Mouse (Mus musculus): ENCODE data around the gene Golga5. TPM values are rescaled to one million over a fixed set of nuclear protein-coding genes. Genes with fewer than 3 reads are reported as not detected.

Gene Golga5
- polyA plus RNA-seq, 1 experiment from 2014 or later, result 14.6 TPM

DNA sequence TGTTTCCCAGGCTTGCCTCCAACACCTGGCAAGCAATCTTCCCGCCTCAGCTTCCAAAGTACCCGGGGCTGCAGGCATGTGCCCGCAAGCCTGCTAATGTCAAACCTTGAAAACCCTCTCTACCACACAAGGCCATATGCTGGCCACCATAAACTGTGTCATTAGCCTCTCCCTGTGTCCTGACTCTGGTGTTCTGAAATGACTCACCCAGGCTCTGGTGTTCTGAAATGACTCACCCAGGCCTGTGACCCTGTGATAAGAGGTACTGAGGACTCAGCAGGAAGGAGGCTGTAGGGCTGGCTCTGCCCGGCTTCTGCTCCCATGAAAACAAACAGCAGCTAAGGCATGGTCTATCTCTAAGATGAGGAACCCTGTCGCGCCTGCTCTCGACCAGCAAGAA is 42.6 kb upstream of the Golga5 start:
- 25% methylated on average over 7 of the region's 7 CpGs for WGBS (ENCODE audit: insufficient replicate concordance)
- Histone ChIP-seq H3K27ac (ENCODE audit: low read length) (peak overlapping the region; percentile 73), H3K4me1 (ENCODE audit: control insufficient read depth, low read depth, low read length) (peaks cover 3% of the 10 kb centered on the region; the same call in 1 of the 2 replicates), H3K9ac (ENCODE audit: low read depth, low read length) (no peak overlapping the region), H3K9me3 (replicated peaks; ENCODE audit: control insufficient read depth, low read length) (no peaks in the 10 kb centered on the region), H3K27me3 (ENCODE audit: control insufficient read depth, insufficient read depth, low read depth, low read length) (no peaks in the 10 kb centered on the region), H3K4me3 (ENCODE audit: low read depth, low read length) (no peak overlapping the region), H3K36me3 (ENCODE audit: control insufficient read depth, insufficient read depth) (no peaks in the 10 kb centered on the region), H3K4me2 (ENCODE audit: low read depth, low read length) (no peak overlapping the region)
- ATAC-seq (ENCODE audit: low read depth), result peak; percentile 98

DNA sequence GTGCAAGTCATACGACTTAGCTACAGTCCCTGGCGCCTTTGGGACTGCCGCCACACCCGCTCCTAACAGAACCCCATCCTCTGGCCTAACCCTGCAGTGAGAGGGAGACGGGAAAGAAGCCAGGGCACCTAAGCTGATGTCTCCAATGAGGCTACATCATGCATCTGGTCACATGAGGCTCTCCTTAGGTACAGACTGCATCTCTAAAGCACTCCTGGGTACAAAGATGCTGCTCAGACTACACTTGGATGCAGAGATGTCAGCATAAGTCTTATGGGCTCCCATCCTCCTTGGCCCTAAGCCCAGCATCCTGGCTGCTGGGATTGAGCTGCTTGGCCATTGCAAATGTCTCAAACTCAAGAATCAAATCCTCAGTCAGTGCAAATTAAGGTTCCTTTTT is 39.3 kb upstream of the Golga5 start:
- no peak overlapping the region for H3K9ac ChIP-seq (ENCODE audit: low read depth, low read length)
- H3K4me1 ChIP-seq (ENCODE audit: control insufficient read depth, low read depth, low read length), result peaks cover 3% of the 10 kb centered on the region; the same call in 1 of the 2 replicates
- no peaks in the 10 kb centered on the region for H3K9me3 ChIP-seq (replicated peaks; ENCODE audit: control insufficient read depth, low read length)
- H3K27me3 ChIP-seq (ENCODE audit: control insufficient read depth, insufficient read depth, low read depth, low read length), result no peaks in the 10 kb centered on the region
- H3K36me3 ChIP-seq (ENCODE audit: control insufficient read depth, insufficient read depth), result no peaks in the 10 kb centered on the region
- no peak overlapping the region for H3K4me2 ChIP-seq (ENCODE audit: low read depth, low read length)
- no peak overlapping the region for H3K27ac ChIP-seq (ENCODE audit: low read length)
- no peak overlapping the region for H3K4me3 ChIP-seq (ENCODE audit: low read depth, low read length)
- ATAC-seq (ENCODE audit: low read depth), result no peak
- WGBS (ENCODE audit: insufficient replicate concordance), result 67% methylated on average over 5 of the region's 5 CpGs

DNA sequence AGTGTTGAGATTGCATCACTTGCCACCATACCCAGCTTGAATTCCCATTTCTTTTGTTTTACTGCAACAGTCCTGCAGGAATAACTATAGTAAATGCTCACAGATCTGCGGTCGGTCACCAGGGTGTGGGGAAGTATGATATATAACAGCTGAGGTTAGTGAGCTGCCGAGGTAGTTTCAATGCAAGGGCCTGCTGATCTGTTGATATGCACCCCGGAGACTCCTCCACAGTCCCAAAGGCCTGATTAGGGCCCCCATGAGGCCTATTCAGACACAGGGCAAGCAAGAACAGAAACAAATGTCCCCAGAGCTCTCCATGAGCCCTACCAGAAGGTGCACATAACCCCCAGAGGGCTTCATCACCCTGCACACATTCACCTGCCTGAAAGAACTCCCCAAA is 38.7 kb upstream of the Golga5 start:
- peak; percentile 17; the same call in 1 of the 2 replicates for ATAC-seq (ENCODE audit: low read depth)
- Histone ChIP-seq H3K36me3 (ENCODE audit: control insufficient read depth, insufficient read depth) (no peaks in the 10 kb centered on the region), H3K27ac (ENCODE audit: low read length) (no peak overlapping the region), H3K4me1 (ENCODE audit: control insufficient read depth, low read depth, low read length) (peaks cover 3% of the 10 kb centered on the region; the same call in 1 of the 2 replicates), H3K4me2 (ENCODE audit: low read depth, low read length) (no peak overlapping the region), H3K4me3 (ENCODE audit: low read depth, low read length) (no peak overlapping the region), H3K27me3 (ENCODE audit: control insufficient read depth, insufficient read depth, low read depth, low read length) (no peaks in the 10 kb centered on the region), H3K9me3 (replicated peaks; ENCODE audit: control insufficient read depth, low read length) (no peaks in the 10 kb centered on the region), H3K9ac (ENCODE audit: low read depth, low read length) (no peak overlapping the region)
- WGBS (ENCODE audit: insufficient replicate concordance), result 38% methylated on average over 4 of the region's 4 CpGs

DNA sequence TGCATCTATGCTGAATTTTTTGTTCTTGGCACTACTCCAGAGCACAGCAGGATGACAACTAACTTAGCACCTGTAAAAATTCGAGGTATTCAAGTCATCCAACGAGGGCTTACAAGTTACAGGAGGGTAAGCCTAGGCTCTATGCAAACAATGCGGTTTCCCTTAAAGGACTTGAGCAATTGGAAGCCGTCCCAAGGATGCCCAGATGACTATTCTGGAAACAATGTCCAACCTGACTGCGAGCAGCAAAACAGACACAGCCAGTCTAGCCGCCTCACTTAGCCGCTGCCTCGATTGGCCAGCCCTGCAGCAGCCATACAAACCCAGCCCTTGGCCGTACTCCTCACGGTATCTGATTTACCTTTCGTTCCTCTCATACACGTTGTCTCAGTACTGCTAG is 36.7 kb upstream of the Golga5 start:
- 69% methylated on average over 12 of the region's 12 CpGs for WGBS (ENCODE audit: insufficient replicate concordance)
- no peak overlapping the region for H3K27ac ChIP-seq (ENCODE audit: low read length)
- H3K4me2 ChIP-seq (ENCODE audit: low read depth, low read length), result no peak overlapping the region
- H3K27me3 ChIP-seq (ENCODE audit: control insufficient read depth, insufficient read depth, low read depth, low read length), result no peaks in the 10 kb centered on the region
- no peaks in the 10 kb centered on the region for H3K36me3 ChIP-seq (ENCODE audit: control insufficient read depth, insufficient read depth)
- no peaks in the 10 kb centered on the region for H3K9me3 ChIP-seq (replicated peaks; ENCODE audit: control insufficient read depth, low read length)
- H3K9ac ChIP-seq (ENCODE audit: low read depth, low read length), result no peak overlapping the region
- no peaks in the 10 kb centered on the region for H3K4me1 ChIP-seq (ENCODE audit: control insufficient read depth, low read depth, low read length)
- ATAC-seq (ENCODE audit: low read depth), result no peak
- no peak overlapping the region for H3K4me3 ChIP-seq (ENCODE audit: low read depth, low read length)

DNA sequence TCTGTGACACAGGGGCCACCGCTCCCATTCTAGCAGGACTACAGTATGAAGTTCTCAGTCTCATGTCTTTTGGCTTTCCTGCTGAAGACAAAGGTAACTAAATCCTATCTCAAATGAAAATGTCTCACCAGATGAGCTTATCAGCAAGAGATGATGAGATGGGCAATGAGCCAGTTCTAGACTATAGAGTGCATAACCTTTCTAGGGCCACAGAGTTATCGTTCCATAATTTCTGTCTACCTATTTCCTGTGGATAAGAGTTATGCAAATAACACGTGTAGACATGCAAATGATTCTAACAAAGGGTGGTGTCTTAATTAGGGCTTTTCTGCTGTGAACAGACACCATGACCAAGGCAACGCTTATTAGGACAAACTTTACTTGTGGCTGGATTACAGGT is 34.8 kb upstream of the Golga5 start:
- Histone ChIP-seq H3K36me3 (ENCODE audit: control insufficient read depth, insufficient read depth) (no peaks in the 10 kb centered on the region), H3K4me1 (ENCODE audit: control insufficient read depth, low read depth, low read length) (peaks cover 4% of the 10 kb centered on the region), H3K4me3 (ENCODE audit: low read depth, low read length) (no peak overlapping the region), H3K27me3 (ENCODE audit: control insufficient read depth, insufficient read depth, low read depth, low read length) (no peaks in the 10 kb centered on the region), H3K4me2 (ENCODE audit: low read depth, low read length) (no peak overlapping the region), H3K27ac (ENCODE audit: low read length) (no peak overlapping the region), H3K9ac (ENCODE audit: low read depth, low read length) (no peak overlapping the region), H3K9me3 (replicated peaks; ENCODE audit: control insufficient read depth, low read length) (no peaks in the 10 kb centered on the region)
- no peak for ATAC-seq (ENCODE audit: low read depth)
- WGBS (ENCODE audit: insufficient replicate concordance), result 61% methylated on average over 4 of the region's 4 CpGs

DNA sequence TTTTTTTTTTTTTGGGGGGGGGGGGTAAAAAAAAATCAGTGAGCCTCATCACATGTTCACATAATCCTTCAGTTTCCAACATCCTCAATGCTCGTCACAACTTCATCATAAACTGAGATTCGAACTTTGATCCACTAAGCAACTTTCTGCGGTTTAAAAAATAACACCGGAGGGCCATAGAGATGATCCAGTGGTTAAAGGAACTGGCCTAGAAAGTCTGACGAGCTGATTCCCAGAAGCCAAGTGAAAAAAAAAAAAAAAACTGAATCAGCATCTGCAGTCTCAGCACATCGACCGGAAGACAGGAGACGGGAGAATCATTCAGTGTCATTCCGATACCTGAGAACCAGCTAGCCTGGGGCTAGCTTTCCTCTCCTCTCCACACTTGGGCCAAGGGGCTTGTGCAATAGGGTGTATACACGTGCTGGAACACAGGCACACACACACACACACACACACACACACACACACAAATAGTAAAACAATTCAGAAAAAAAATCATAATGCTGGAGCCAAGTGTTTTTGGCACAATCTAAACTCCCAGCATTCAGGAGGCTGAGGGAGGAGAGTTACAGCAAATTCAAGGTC is 31.9 kb upstream of the Golga5 start:
- Histone ChIP-seq H3K4me1 (ENCODE audit: control insufficient read depth, low read depth, low read length) (peaks cover 10% of the 10 kb centered on the region), H3K4me3 (ENCODE audit: low read depth, low read length) (no peak overlapping the region), H3K4me2 (ENCODE audit: low read depth, low read length) (no peak overlapping the region), H3K36me3 (ENCODE audit: control insufficient read depth, insufficient read depth) (no peaks in the 10 kb centered on the region), H3K9me3 (replicated peaks; ENCODE audit: control insufficient read depth, low read length) (no peaks in the 10 kb centered on the region), H3K27me3 (ENCODE audit: control insufficient read depth, insufficient read depth, low read depth, low read length) (no peaks in the 10 kb centered on the region), H3K9ac (ENCODE audit: low read depth, low read length) (no peak overlapping the region), H3K27ac (ENCODE audit: low read length) (no peak overlapping the region)
- 63% methylated on average over 10 of the region's 10 CpGs for WGBS (ENCODE audit: insufficient replicate concordance)
- no peak for ATAC-seq (ENCODE audit: low read depth)

DNA sequence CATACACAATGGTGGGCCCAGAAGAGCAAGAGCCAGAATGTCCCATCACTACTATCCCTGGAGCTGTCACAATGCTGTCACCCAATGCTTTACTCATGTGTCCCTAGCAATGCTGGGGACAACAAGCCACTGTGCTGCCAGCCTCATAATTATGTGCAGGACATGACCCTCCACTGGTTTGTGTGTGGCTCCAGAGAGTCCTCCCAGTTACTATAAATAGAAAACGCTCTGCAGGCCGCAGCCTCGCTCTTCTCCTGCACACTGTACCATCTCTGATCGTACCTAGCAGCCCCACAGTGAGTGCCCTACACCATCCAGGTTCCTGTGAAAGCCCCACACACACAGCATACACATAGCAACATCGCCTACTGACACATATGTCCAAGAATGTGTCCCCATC is 31.0 kb upstream of the Golga5 start:
- Histone ChIP-seq H3K4me1 (ENCODE audit: control insufficient read depth, low read depth, low read length) (peaks cover 10% of the 10 kb centered on the region), H3K27me3 (ENCODE audit: control insufficient read depth, insufficient read depth, low read depth, low read length) (no peaks in the 10 kb centered on the region), H3K36me3 (ENCODE audit: control insufficient read depth, insufficient read depth) (no peaks in the 10 kb centered on the region), H3K9me3 (replicated peaks; ENCODE audit: control insufficient read depth, low read length) (no peaks in the 10 kb centered on the region), H3K4me3 (ENCODE audit: low read depth, low read length) (no peak overlapping the region), H3K4me2 (ENCODE audit: low read depth, low read length) (no peak overlapping the region), H3K9ac (ENCODE audit: low read depth, low read length) (no peak overlapping the region), H3K27ac (ENCODE audit: low read length) (no peak overlapping the region)
- no peak for ATAC-seq (ENCODE audit: low read depth)
- WGBS (ENCODE audit: insufficient replicate concordance), result 59% methylated on average over 5 of the region's 5 CpGs

DNA sequence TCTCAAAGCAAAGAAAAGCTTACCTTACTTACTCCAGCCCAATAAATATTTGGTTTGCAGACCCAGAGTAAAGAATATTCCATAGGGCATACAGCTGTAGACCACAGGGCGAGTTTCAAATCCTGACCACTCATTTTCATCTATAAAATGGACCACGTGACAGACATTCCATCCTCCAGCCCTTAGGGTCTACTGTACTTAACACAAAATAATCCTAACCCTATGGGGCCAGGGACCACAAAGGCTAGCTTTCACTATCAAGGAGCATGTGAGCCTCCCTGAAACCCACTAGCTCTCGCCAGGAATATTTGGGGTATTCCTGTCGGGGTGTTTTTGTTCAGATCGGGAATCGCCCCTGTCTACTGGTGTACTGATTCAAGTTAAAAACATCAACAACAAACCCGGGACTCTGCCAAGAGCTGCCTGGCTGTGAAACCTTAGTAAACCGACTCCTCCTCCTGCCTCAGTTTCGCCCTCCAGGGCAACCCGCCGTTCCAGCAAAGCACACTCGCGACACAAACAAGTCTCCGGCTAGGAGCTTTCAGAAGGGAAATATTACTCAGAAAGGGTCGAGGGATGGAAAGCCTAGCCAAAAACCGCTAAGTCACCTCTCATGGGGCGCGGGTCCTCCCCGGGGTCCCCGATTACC is 29.8 kb upstream of the Golga5 start:
- Histone ChIP-seq H3K36me3 (ENCODE audit: control insufficient read depth, insufficient read depth) (no peaks in the 10 kb centered on the region), H3K9me3 (replicated peaks; ENCODE audit: control insufficient read depth, low read length) (no peaks in the 10 kb centered on the region), H3K27me3 (ENCODE audit: control insufficient read depth, insufficient read depth, low read depth, low read length) (no peaks in the 10 kb centered on the region), H3K4me2 (ENCODE audit: low read depth, low read length) (peak overlapping the region; percentile 72), H3K27ac (ENCODE audit: low read length) (peak overlapping the region; percentile 14; the same call in 1 of the 2 replicates), H3K4me3 (ENCODE audit: low read depth, low read length) (peak overlapping the region; percentile 67), H3K9ac (ENCODE audit: low read depth, low read length) (peak overlapping the region; percentile 53), H3K4me1 (ENCODE audit: control insufficient read depth, low read depth, low read length) (peaks cover 10% of the 10 kb centered on the region)
- WGBS (ENCODE audit: insufficient replicate concordance), result 2% methylated on average over 20 of the region's 20 CpGs
- peak; percentile 8; the same call in 1 of the 2 replicates for ATAC-seq (ENCODE audit: low read depth)

DNA sequence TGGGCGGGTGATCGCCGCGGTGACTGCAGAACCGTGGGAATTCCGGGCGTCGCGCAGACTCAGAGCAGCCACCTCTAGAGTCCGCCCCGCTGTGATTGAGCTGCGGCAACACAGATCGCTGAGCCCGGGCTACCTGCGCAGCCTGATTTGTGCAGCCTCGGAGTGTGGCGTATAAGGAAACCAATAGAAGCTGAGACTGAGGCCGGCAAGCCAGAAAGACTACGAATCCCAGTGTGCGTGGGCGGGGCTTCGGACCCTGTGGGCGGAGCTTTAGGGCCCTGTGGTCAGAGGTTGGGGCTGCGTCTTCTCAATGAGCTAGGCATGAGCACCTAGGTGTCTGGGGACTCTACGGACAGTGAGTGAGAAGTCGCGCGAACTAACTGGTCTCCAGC is 29.3 kb upstream of the Golga5 start, which contains the start of gene Lgmn:
Gene Lgmn (minus strand): TSS at position 182 of the 392 bp plus-strand sequence.
- peak within 1 kb of the TSS; percentile 14; the same call in 1 of the 2 replicates for H3K27ac ChIP-seq (ENCODE audit: low read length)
- H3K36me3 ChIP-seq (ENCODE audit: control insufficient read depth, insufficient read depth), result no peaks in the 10 kb centered on the region
- H3K27me3 ChIP-seq (ENCODE audit: control insufficient read depth, insufficient read depth, low read depth, low read length), result no peaks in the 10 kb centered on the region
- under 1% methylated on average over 28 of the region's 28 CpGs for WGBS (ENCODE audit: insufficient replicate concordance)
- peaks cover 10% of the 10 kb centered on the region for H3K4me1 ChIP-seq (ENCODE audit: control insufficient read depth, low read depth, low read length)
- ATAC-seq (ENCODE audit: low read depth), result peak; percentile 98
- peak within 1 kb of the TSS; percentile 53 for H3K9ac ChIP-seq (ENCODE audit: low read depth, low read length)
- no peaks in the 10 kb centered on the region for H3K9me3 ChIP-seq (replicated peaks; ENCODE audit: control insufficient read depth, low read length)
- peak within 1 kb of the TSS; percentile 67 for H3K4me3 ChIP-seq (ENCODE audit: low read depth, low read length)
- peak within 1 kb of the TSS; percentile 72 for H3K4me2 ChIP-seq (ENCODE audit: low read depth, low read length)

Data from liver, embryonic 16.5 days (tissue).